Mouse (Mus musculus): ENCODE data around the gene Coro7. TPM values are rescaled to one million over a fixed set of nuclear protein-coding genes. Genes with fewer than 3 reads are reported as not detected.
A peak's percentile ranks its signal among the peaks of the same experiment; 100 is the strongest.

The Coro7 gene
- polyA plus RNA-seq, 1 experiment from 2014 or later: 27.2 TPM

DNA sequence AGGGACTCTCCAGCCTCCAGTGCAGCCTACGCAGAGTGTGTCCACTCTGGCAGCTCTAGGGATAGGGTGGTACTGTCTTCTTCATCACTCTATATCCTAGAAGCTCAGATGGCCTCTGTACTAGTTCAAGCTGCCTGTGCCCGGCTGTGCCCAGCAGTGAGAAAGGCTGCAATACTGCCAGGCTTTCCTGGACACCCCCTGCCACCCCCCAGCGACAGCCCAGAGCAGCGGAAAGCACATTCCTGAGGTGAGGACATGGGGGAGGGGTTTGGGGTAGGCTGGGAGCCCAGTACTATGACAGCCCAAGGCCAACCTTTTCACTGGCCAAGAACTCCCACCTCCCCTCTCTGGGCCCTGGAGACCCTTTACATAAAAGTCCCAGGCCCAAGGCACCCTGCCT lies 43.8 kb downstream of the Coro7 start:
- Histone ChIP-seq H3K9me3 (ENCODE audit: control insufficient read depth, low read length) (no peaks in the 10 kb centered on the region), H3K4me1 (replicated peaks; ENCODE audit: control insufficient read depth, insufficient read depth, low read length) (peaks cover 13% of the 10 kb centered on the region), H3K4me2 (replicated peaks) (no peak overlapping the region), H3K27me3 (ENCODE audit: control insufficient read depth, insufficient read depth, low read length) (no peaks in the 10 kb centered on the region), H3K27ac (no peak overlapping the region), H3K36me3 (replicated peaks; ENCODE audit: control insufficient read depth, insufficient read depth) (peaks cover 29% of the 10 kb centered on the region), H3K4me3 (replicated peaks; ENCODE audit: low read length) (no peak overlapping the region), H3K9ac (no peak overlapping the region)
- WGBS: 72% methylated on average over 4 of the region's 4 CpGs
- DNase-seq (ENCODE audit: low spot score) (no peak), ATAC-seq (ENCODE audit: low FRiP score) (no peak)

DNA sequence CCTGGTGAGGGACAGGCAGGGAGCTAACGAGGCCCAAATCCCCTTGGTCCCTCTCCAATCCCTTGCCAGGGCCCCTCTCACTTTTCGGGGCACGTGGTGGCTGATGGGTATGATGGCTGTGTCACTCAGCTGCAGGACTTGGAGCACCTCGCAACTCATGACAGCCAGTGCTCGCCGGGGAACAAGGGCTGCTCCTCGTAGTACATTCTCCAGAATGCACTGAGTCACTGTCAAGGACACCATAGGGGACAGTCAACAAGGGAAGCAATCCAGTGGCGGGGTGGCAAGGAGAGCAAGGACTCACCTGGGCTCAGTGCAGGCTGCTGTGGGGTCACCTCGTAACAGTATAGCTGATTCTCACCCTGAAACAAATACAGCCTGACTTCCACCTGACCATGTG lies 44.9 kb downstream of the Coro7 start:
- ATAC-seq (ENCODE audit: low FRiP score): no peak
- H3K27ac ChIP-seq: no peak overlapping the region
- peaks cover 4% of the 10 kb centered on the region for H3K4me1 ChIP-seq (replicated peaks; ENCODE audit: control insufficient read depth, insufficient read depth, low read length)
- H3K4me3 ChIP-seq (replicated peaks; ENCODE audit: low read length): no peak overlapping the region
- no peaks in the 10 kb centered on the region for H3K27me3 ChIP-seq (ENCODE audit: control insufficient read depth, insufficient read depth, low read length)
- H3K36me3 ChIP-seq (replicated peaks; ENCODE audit: control insufficient read depth, insufficient read depth): peaks cover 33% of the 10 kb centered on the region
- no peak overlapping the region for H3K4me2 ChIP-seq (replicated peaks)
- H3K9me3 ChIP-seq (ENCODE audit: control insufficient read depth, low read length): no peaks in the 10 kb centered on the region
- 85% methylated on average over 9 of the region's 9 CpGs for WGBS
- DNase-seq (ENCODE audit: low spot score): no peak
- no peak overlapping the region for H3K9ac ChIP-seq

DNA sequence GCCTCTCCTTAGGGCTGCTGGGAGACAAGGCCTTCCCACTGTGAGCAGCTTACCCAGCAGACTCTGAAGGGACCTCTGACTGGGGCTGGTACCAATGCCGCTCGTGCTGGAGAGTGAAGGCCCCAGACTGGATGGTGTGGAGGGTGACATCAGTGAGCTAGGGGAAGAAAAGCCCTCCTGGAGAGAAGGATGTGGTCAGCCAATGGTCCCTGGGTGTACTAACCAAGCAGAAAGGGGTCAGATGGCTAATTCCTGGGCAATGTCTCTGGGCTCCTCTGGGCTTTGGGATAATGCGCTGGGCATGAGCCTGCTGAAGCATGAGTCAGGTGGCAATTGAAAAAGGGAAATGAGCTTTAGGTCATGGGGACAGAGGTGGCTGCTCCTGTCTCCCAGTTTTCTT lies 45.9 kb downstream of the Coro7 start:
- Histone ChIP-seq H3K4me3 (replicated peaks; ENCODE audit: low read length) (no peak overlapping the region), H3K4me2 (replicated peaks) (no peak overlapping the region), H3K9me3 (ENCODE audit: control insufficient read depth, low read length) (no peaks in the 10 kb centered on the region), H3K27me3 (ENCODE audit: control insufficient read depth, insufficient read depth, low read length) (no peaks in the 10 kb centered on the region), H3K4me1 (replicated peaks; ENCODE audit: control insufficient read depth, insufficient read depth, low read length) (no peaks in the 10 kb centered on the region), H3K9ac (no peak overlapping the region), H3K27ac (no peak overlapping the region), H3K36me3 (replicated peaks; ENCODE audit: control insufficient read depth, insufficient read depth) (peaks cover 38% of the 10 kb centered on the region)
- no peak for DNase-seq (ENCODE audit: low spot score)
- ATAC-seq (ENCODE audit: low FRiP score): no peak
- WGBS: 97% methylated on average over 3 of the region's 3 CpGs

DNA sequence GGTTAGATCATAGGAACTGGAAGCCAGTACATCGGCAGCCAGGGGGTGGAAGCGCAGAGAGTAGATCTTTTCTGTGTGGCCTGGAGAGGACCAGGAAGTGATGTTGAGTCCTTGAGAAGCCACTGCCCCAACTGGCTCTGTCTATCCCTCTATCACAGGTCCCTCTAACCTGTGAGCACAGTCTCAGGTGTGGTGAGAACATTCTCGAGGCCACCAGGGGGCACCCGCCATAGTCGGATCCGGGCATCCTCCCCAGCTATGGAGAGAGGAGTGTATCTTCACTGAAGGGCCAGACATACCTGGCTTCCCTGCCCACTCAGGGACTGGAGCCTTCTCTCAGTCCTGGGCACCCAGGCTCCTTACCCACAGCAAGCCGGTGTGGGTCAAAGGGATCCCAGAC lies 47.5 kb downstream of the Coro7 start:
- ATAC-seq (ENCODE audit: low FRiP score) (no peak), DNase-seq (ENCODE audit: low spot score) (no peak)
- Histone ChIP-seq H3K4me1 (replicated peaks; ENCODE audit: control insufficient read depth, insufficient read depth, low read length) (no peaks in the 10 kb centered on the region), H3K9ac (no peak overlapping the region), H3K4me3 (replicated peaks; ENCODE audit: low read length) (no peak overlapping the region), H3K9me3 (ENCODE audit: control insufficient read depth, low read length) (no peaks in the 10 kb centered on the region), H3K27me3 (ENCODE audit: control insufficient read depth, insufficient read depth, low read length) (no peaks in the 10 kb centered on the region), H3K36me3 (replicated peaks; ENCODE audit: control insufficient read depth, insufficient read depth) (peaks cover 43% of the 10 kb centered on the region), H3K27ac (no peak overlapping the region), H3K4me2 (replicated peaks) (no peak overlapping the region)
- 55% methylated on average over 7 of the region's 7 CpGs for WGBS

DNA sequence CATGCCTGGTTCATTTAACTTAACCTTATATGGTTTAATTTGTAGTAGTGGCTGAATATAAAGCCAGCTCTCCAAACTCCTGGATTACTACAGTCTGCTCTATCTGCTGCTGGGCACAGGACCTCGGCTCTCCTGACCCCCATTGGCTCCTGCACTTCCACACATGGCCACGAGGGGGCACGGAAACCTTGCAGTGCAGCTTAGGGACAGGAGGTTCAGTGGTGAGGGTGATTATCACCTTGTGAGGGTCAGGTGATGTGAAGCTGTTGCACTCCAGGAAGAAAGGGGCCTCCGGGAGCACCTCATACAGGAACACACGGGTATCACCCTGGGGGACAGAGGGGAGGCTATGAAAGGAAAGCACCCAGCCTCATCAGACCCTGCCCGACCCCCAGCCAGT lies 49.6 kb downstream of the Coro7 start:
- no peak overlapping the region for H3K27ac ChIP-seq
- WGBS: 25% methylated on average over 6 of the region's 6 CpGs
- H3K9ac ChIP-seq: no peak overlapping the region
- DNase-seq (ENCODE audit: low spot score) (peak; percentile 73), ATAC-seq (ENCODE audit: low FRiP score) (no peak)
- no peak overlapping the region for H3K4me2 ChIP-seq (replicated peaks)
- no peak overlapping the region for H3K4me3 ChIP-seq (replicated peaks; ENCODE audit: low read length)
- H3K9me3 ChIP-seq (ENCODE audit: control insufficient read depth, low read length): no peaks in the 10 kb centered on the region
- H3K36me3 ChIP-seq (replicated peaks; ENCODE audit: control insufficient read depth, insufficient read depth): peaks cover 49% of the 10 kb centered on the region
- no peaks in the 10 kb centered on the region for H3K4me1 ChIP-seq (replicated peaks; ENCODE audit: control insufficient read depth, insufficient read depth, low read length)
- no peaks in the 10 kb centered on the region for H3K27me3 ChIP-seq (ENCODE audit: control insufficient read depth, insufficient read depth, low read length)

DNA sequence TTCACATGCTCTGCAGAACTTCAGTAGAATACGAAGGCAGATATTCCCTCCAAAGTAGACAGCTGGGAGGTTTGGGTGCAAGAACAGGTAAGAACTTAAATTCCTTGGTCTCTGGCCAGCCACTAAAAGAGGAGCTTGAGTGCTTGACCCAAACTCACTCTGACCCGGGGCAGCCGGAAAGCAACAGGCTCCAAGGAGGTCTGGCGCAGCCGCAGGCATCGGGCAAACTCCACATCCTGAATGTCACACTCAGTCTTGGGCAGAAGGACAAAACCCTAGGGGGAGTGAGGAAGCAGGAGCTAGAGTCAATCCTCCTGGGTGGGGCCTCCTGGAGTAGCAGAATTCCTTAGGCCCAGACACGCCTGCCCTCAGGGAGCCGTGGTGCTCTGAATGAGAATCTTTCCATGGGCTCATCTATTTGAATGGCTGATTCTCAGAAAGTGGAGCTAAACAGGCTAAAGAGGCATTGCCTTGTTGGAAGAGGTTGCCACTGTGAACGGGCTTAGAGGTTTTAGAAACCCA lies 50.6 kb downstream of the Coro7 start:
- Histone ChIP-seq H3K27me3 (ENCODE audit: control insufficient read depth, insufficient read depth, low read length) (no peaks in the 10 kb centered on the region), H3K4me2 (replicated peaks) (no peak overlapping the region), H3K4me1 (replicated peaks; ENCODE audit: control insufficient read depth, insufficient read depth, low read length) (peaks cover 2% of the 10 kb centered on the region), H3K27ac (no peak overlapping the region), H3K9ac (no peak overlapping the region), H3K9me3 (ENCODE audit: control insufficient read depth, low read length) (no peaks in the 10 kb centered on the region), H3K36me3 (replicated peaks; ENCODE audit: control insufficient read depth, insufficient read depth) (peaks cover 41% of the 10 kb centered on the region), H3K4me3 (replicated peaks; ENCODE audit: low read length) (no peak overlapping the region)
- no peak for DNase-seq (ENCODE audit: low spot score)
- 93% methylated on average over 9 of the region's 9 CpGs for WGBS
- no peak for ATAC-seq (ENCODE audit: low FRiP score)

DNA sequence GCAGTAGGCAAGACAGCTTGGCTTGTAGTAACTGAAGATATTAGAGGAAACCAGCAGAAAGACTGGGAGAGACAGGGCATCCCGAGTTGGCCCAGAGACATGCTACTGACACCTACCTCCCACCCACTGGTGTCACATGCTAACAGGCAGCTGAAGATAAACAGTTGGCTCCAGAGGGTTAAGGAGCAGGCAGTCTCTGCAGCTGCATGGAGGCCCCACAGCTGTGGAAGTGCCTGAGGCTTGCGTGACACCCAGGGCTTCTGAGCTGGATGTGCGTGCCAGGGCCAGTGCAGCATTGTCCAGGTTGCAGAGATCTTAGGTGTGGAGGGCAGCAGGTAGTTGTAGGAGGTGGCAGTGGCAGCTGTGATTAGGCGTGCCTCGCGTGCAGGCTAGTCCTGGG lies 52.5 kb downstream of the Coro7 start:
- Histone ChIP-seq H3K9ac (no peak overlapping the region), H3K36me3 (replicated peaks; ENCODE audit: control insufficient read depth, insufficient read depth) (peaks cover 36% of the 10 kb centered on the region), H3K4me3 (replicated peaks; ENCODE audit: low read length) (no peak overlapping the region), H3K4me1 (replicated peaks; ENCODE audit: control insufficient read depth, insufficient read depth, low read length) (peaks cover 17% of the 10 kb centered on the region), H3K27me3 (ENCODE audit: control insufficient read depth, insufficient read depth, low read length) (no peaks in the 10 kb centered on the region), H3K9me3 (ENCODE audit: control insufficient read depth, low read length) (no peaks in the 10 kb centered on the region), H3K4me2 (replicated peaks) (no peak overlapping the region), H3K27ac (no peak overlapping the region)
- no peak for DNase-seq (ENCODE audit: low spot score)
- WGBS: 89% methylated on average over 6 of the region's 6 CpGs
- no peak for ATAC-seq (ENCODE audit: low FRiP score)

DNA sequence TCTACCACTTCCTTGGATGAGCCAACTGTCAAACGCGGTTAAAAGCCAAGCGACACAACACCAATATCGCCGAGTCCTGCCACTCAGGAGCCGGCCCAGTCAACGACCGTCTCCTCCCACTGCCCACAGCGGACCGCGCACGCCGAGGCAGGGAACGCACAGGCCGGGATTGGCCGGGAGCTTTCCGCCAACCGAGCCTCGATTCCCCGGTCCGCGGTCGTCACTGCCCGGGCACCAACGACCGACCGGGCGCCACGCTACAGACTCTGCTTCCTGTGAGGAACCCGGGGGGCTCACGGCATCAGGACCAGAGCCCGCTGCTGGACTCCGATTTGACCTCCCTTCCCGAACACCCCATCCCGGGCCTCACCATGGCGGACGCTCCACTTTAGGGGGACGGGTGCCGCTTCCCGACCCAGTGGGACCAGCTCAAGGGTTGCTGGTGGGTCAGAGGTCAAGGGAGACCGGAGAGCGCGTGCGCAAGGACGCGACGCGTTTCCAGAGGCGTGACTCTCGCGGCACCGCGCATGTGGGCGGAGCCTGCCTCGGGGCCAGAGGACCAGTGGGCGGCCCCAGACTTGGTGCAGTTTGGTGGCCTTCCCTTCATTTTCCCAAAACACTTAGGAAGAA lies 55.0 kb downstream of the Coro7 start, which contains the start of gene Pam16:
Gene Pam16 (minus strand): TSS at position 508 of the 630 bp plus-strand sequence.
- WGBS: under 1% methylated on average over 56 of the region's 56 CpGs
- ATAC-seq (ENCODE audit: low FRiP score): peak; percentile 91
- Histone ChIP-seq H3K4me2 (replicated peaks) (peak within 1 kb of the TSS; percentile 70), H3K9ac (peak within 1 kb of the TSS; percentile 89), H3K27me3 (ENCODE audit: control insufficient read depth, insufficient read depth, low read length) (no peaks in the 10 kb centered on the region), H3K36me3 (replicated peaks; ENCODE audit: control insufficient read depth, insufficient read depth) (peaks cover 19% of the 10 kb centered on the region; the same call in 1 of the 2 replicates), H3K9me3 (ENCODE audit: control insufficient read depth, low read length) (no peaks in the 10 kb centered on the region), H3K4me3 (replicated peaks; ENCODE audit: low read length) (peak within 1 kb of the TSS; percentile 77), H3K4me1 (replicated peaks; ENCODE audit: control insufficient read depth, insufficient read depth, low read length) (peaks cover 17% of the 10 kb centered on the region), H3K27ac (peak within 1 kb of the TSS; percentile 89)
- peak; percentile 93 for DNase-seq (ENCODE audit: low spot score)

DNA sequence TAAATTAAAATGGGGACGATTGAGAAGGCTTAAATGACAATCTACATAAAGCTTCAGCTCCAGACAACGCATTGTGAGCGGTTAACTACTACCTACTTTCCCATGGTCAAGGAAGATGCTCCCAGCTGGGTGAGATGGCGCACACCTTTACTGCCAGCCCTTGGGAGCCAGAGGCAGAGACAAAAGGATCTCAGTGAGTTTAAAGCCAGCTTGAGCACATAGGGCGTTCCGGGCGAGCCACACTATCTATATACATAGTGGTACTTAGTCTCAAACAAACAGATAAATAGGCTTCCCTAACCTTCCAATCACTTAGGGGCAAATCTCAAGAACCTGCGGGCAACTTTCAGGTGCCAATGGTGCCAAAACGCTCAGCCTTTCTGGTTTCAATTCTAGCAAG lies 55.5 kb downstream of the Coro7 start:
- Histone ChIP-seq H3K27me3 (ENCODE audit: control insufficient read depth, insufficient read depth, low read length) (no peaks in the 10 kb centered on the region), H3K27ac (peak overlapping the region; percentile 89), H3K4me3 (replicated peaks; ENCODE audit: low read length) (peak overlapping the region; percentile 77), H3K9me3 (ENCODE audit: control insufficient read depth, low read length) (no peaks in the 10 kb centered on the region), H3K4me2 (replicated peaks) (peak overlapping the region; percentile 70), H3K36me3 (replicated peaks; ENCODE audit: control insufficient read depth, insufficient read depth) (peaks cover 17% of the 10 kb centered on the region; the same call in 1 of the 2 replicates), H3K4me1 (replicated peaks; ENCODE audit: control insufficient read depth, insufficient read depth, low read length) (peaks cover 17% of the 10 kb centered on the region), H3K9ac (peak overlapping the region; percentile 89)
- no peak; the same call in 1 of the 2 replicates for ATAC-seq (ENCODE audit: low FRiP score)
- no peak for DNase-seq (ENCODE audit: low spot score)
- WGBS: 17% methylated on average over 9 of the region's 9 CpGs
